Mouse (Mus musculus) megakaryocyte, adult 5-6 weeks (primary cell): ENCODE measurements around the gene Tmem248. TPM values are rescaled to one million over a fixed set of nuclear protein-coding genes. Genes with fewer than 3 reads are reported as not detected.
A peak's percentile ranks its signal among the peaks of the same experiment; 100 is the strongest.

ENCODE experiments used
- ATAC-seq: 2 replicates; pipeline ENCODE4 v1.8.0; 2016; ENCODE audit warnings: mild to moderate bottlenecking, inconsistent platforms; ENCODE audit not compliant: poor library complexity, severe bottlenecking
- total RNA-seq, 2 experiments: library from RNA; stranded (forward) in 1 of 2; stranded (reverse) in 1 of 2; fragments of 153-499, 151-499 nt in 1 of 2; fragments of 221-1000, 200-1000 nt in 1 of 2; gene quantifications; 2 replicates each; pipeline versions ENCODE4 v1.2.3 to v1.2.4; 2015 to 2017

Tmem248 gene
- 33.7 and 36.5 TPM in 2 replicates for total RNA-seq (2015)
- total RNA-seq (2017): 35.1 and 38.1 TPM in 2 replicates

DNA sequence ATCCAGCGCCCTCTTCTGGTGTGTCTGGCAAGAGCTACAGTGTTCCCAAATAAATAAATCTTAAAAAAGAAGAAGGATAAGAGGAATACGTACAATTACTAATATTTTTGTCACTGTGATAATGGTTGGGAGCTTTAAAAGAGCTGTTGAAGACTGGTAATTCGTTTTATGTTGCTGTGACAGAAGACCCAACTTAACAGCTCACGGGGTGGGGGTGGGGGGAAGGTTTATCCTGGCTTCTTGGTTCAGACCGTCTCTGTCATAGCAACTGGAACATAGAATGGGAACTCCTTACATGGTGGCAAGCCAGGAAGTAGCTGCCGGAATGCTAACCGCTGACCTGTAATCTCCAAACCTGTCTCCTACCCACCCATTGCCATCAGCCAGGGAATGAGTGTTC, at the start of gene Tmem248:
Gene Tmem248 (plus strand): TSS at position 301 of the 400 bp plus-strand sequence.
- no peak for ATAC-seq

DNA sequence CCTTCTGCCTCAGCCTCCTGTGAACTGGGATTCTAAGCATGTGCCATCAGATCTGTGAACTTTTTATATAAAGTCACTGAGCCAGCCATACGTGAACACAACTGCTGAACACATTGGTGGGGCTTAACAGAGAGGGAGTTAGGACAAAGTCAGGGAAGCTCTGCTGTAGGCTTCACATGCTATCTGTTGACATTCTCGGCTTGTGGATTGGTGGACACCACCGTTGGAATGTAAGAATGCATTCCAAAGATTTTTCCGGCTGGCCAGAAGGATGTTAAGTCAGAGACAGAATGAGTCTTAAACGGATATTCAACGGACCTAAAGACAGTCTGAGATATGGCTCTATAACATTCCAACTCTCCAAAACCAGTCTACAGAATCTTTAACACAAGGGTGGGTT, 47.8 kb upstream of the Tmem248 start:
- no peak for ATAC-seq

DNA sequence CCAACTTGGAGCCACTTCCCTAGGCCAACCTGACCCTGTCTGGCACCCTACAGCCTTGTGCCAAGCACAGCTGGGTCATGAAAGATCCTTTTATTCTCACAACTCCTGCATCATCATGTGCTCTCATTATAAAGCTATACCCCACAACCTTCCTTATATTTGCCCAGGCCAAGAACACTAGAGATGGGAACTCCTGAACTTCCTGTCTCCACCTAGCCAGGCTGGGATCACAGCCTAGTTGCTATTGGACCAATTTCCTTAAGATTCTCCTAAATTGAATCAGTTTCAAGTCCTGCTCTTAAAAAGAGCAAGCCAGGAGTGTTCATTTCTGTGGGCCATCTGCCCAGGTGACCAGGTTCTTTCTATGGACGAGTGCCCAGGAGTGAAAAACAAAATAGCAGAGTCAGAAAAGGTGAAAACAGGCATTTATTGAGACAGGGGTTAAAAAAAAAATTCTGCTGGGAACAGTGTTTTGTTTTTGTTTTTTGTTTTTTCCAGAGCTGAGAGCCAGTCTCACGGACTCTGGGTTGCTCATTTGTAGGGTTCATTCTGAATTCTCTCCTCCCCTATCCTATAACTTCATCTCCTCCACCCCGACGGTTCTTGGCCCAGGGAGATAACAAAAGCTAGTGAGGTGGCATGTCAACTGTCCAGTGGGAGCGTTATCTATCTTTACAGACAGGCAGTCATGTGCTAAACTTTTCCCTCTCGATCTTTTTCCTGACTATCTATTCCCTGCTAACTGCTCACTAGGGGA, 46.0 kb upstream of the Tmem248 start:
- ATAC-seq: peak; percentile 22

DNA sequence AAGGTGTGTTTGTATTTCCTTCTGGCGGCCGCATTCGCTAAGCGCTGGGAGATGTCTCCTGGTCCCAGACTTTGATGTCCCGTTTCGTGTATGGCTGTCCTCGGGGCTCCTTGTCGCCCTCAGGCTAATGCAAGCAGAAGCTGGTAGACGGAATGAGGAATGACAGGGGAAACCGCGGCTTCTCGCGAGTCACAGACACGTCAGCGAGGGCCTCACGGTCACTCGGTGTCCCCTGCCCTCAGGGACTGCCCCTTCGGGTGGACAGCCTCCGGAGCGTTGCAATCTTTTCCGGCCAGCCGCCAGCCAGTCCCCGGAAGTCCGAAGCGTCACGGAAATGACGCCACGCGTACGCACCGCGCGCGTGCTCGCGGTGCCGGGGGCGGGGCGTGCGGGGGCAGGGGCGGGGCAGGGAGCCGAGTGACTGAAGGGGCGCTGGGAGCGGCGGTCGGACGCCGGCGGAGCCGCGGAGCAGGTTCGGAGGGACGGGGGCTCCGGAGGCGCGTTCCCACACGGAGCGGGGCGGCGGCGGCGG, 45.4 kb upstream of the Tmem248 start, which contains the start of gene Rabgef1:
Gene Rabgef1 (plus strand): TSS at position 376 of the 532 bp plus-strand sequence.
- peak; percentile 87 for ATAC-seq

DNA sequence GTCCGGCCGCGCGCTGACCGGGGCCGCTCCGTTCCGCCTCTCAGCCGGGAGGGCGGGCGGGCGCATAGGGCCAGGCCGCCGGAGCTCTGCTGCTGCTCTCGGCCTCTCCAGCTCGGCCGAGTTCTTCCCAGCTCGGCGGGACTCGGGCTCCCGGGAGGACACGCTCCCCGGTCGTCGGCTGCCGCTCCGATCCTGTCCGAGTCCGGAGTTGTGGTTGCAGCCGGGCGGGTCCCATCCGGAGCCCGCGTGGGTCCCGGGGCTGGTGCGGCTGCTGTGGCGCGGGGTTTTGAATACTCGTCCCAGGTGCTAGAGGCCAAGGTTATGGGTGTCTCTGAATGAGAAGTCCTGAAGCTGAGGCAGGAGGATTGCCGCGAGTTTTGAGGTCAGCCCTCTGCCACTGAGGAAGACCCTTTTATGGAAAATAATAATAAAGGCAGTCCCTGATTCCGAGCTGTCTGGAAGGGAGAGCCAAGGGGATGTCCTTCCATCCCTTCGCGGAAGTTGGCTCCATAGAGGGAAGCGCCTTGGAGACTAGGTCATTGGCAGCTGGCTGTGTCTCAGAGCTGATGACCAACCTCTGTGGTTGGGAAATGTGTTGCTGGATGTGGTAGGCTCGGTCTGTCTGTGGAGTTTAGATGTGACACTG, 44.8 kb upstream of the Tmem248 start:
- peak; percentile 65 for ATAC-seq

DNA sequence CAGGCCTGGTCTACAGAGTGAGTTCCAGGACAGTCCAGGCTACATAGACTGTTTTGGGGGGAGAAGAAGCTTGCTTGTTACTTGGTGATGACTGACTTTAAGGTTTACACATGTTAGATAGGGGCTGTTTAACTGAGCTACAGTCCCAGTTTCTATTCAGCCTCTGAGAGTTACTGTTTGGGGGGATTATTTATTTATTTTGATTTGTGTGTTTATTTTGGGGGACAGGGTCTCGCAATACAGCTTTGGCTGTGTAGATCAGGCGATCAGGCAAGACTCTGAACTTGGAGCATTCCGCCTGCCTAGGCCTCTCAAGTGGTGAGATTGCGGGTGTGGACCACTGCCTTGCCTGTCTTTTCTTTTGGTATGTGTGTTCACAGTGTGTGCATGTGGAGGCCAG, 43.9 kb upstream of the Tmem248 start:
- no peak for ATAC-seq

DNA sequence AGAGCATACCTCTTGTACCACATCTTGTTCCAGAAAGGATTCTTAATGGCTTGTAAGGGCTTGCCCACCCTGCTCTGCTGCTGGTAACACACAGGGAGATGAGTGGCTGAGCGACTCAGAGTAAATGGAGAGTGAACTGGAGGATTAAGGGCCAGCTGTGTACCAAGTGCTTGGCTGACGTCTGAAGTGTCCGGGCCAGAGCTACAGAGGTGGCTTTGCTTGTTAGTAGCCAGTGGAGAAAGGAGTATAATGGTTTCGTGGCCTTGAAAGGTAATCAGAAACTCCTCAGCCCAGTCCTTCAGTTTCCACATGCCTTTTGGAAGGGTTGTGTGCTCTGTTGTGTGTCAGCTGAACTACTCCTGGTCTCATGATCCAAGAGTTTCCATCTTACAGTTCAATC, 39.0 kb upstream of the Tmem248 start:
- ATAC-seq: no peak

DNA sequence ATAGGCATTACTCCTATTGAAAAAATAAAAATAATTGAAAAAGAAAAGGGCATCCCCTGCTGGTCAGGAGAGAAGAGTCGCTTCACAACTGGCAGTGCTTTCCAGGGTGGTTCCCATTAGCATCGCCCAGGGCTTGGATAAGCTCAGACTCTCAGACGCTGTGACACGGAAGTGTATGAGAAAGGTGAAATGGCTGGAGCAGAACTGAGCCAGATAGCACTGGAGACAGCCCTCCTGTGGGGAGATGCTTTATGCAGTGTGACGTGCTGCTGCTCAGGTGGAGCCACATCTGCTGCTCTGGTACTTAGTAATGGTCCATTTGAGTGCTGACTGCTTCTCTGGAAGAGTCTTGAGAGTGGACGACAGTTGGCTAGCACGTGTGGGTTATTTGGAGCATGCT, 36.5 kb upstream of the Tmem248 start:
- no peak for ATAC-seq

DNA sequence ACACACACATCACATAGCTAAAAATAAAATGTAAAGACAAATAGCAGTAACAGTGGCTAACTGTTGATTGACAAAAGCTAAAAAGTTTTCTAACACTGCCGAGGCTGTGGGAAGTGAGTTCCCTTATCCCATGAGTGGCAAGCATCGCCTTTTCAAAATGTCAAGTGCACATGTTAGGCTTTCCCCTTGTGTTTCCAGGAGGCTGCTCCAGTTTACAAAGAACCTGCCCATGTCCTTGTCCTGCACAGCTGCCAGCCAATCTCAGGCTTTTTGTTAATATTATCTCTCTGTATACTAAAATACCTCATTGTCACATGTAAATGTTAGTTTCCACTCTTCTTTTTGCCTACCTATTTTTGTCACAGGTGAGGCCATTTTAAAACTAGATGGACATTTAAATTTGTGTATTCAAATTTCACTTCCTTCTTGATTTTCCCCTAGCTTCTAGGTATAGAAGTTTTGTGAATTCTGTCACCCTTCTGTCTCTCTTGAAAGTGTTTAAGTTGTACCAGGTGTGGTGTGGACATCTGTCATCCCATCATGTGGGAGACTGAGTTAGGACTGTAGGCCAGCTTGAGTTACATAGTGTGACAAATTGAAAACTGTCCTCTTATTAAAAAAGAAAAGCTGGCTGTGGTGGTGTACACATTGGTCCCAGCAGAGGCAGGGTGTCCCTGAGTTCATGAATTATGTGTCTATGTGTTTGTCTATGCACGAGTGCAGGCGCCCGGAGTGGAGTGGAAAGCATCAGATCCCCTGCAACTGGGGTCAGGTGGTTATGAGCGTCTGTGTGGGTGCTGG, 34.9 kb upstream of the Tmem248 start:
- ATAC-seq: no peak

DNA sequence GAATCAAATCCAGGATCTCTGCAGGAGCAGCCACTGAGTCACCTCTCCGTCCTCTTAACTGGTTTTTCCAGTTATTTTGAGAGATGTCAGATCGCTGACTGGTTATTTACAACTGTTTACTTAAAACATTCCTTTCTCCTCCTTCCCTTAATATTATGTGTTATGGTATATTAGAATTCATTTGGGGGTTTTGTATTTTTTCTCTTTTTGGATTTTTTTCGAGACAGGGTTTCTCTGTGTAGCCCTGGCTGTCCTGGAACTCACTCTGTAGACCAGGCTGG, 34.4 kb upstream of the Tmem248 start:
- ATAC-seq: no peak

DNA sequence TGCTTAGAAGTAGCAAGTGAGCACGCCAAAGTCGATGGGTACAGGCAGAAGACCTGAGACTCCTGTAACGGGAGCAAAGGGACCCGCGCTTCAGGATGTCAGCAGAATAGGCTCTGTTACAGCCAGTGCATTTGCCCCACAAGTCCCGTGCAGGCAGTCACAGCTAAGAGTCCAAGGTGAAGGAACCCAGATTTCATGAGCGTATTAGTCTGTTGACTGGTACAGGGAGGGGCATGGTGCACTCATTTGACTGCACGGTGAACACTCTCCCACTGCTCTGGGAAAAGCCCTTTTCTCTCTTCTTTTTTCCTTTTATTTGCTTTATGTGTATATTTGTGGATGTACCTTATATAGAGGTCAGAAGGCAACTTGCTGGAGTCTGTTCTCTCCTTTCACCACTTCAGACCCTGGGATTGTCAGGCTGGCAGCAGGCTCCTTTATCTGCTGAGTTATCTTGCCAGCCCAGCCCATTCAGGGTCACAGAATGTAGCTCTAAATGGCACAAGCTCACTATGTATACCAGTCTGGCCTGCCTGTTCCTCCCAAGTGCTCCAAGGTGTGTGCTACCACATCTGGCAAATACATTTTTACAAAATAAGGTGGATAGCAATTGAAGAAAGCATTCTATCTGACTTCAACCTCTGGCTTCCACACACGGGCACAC, 32.6 kb upstream of the Tmem248 start:
- no peak for ATAC-seq

DNA sequence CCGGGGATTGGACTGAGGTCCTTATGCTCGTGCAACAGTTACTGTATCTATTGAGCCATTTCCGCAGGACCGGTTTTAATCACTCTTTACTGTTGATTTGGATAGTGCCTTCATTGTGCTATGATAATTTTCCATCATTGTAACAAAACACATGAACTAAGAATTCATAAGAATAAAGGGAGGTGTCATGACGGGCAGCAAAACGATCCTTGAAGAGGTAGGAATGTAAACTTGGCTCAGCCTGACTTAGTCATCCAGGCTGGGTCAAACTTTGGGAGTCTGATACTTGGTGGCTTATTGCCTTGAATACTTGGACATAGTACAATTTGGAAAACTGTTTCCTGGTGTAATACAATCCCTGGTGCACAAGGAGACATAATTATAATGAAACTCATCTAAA, 31.6 kb upstream of the Tmem248 start:
- ATAC-seq: no peak

DNA sequence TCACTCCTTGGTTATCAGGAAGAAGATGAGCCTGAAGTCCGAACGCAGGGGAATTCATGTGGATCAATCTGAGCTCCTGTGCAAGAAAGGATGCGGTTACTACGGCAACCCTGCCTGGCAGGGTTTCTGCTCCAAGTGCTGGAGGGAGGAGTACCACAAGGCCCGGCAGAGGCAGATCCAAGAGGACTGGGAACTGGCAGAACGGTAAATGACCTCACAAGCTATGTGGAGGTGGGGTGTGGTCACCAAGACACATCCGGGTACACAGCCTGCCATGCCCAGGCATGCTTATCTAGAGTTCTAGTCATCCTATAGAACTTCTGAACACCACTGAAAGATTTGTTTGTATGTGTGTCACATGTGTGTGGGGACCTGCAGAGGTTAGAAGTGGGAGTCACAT, 29.5 kb upstream of the Tmem248 start:
- no peak for ATAC-seq

DNA sequence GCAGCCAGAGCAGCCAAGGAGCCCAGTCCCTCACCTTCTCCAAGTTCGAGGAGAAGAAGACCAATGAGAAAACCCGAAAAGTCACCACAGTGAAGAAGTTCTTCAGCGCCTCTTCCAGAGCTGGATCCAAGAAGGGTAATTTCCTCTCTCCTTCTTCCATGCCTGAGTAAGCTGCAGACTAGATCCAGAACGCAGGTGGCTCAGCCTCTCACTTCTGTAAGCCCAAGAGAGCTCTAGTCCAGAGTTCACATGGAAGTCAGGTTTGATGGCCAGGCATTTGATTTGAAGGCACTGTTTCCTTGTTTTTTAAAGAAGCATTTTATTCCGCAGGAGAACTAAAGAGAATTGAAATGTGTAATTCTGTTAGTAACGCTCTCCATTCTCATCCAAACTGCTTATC, 26.0 kb upstream of the Tmem248 start:
- ATAC-seq: no peak

DNA sequence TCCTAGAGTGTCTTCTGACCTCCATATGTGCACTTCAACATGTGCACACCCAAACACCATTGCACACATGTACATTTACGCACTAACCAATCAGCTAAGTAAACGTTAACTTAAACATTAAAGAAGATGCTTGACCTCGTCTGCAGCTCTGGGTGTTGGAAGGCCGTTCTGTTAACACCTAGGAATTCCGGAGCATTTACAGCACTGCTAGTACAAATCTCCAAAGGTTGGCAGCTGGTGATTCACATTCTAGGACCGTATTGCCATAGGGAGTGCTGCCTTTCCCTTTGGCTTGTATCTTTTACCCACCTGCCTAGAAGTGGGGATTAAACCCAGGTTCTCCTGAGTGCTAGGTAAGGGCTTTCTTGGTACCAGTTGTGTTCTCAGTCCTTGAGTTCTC, 25.0 kb upstream of the Tmem248 start:
- no peak for ATAC-seq

DNA sequence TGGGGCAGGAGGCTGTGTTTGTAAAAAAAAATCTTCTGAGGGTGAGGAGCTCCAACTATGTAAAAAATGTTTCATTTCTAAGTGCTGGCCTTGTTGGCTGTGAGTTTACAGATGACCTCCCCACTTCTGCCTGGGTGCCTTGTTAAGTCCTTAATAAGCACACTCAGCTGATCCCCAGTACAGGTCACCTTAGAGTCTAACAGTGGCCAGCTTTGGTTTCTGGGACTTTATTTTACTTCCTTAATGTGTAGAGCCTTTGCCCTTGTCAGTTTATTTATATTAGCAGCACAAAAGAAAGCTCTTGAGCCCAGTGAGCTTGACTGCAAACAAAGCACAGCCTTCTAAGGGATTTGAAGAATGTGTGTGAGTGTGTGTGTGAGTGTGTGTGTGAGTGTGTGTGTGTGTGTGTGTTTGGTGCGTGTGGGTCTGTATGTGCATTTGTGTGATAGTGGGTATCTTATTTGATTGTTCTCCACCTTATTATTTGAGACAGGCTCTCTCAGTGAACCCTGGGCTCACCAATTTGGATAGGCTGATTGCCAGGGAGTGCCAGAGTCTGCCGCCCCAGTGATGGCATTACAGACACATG, 24.4 kb upstream of the Tmem248 start:
- ATAC-seq: no peak

DNA sequence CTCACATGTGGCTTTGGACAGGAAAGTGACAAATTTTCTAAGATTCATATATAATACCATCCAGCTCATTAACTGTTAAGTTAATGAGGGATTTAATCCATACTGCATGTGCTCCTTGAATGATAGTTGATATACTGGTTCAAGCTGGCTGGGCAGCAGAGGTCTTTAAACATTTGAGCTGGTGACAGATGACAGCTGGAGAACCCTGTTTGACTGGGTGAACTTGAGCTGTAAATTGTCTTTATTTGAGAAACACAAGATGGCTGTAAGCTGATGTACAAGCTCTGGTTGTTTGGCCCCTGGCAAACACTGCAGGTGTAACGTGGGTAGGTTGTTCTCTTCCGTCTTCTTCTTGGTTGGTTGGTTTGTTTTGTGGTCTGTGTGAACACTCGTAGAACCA, 23.1 kb upstream of the Tmem248 start:
- no peak for ATAC-seq

DNA sequence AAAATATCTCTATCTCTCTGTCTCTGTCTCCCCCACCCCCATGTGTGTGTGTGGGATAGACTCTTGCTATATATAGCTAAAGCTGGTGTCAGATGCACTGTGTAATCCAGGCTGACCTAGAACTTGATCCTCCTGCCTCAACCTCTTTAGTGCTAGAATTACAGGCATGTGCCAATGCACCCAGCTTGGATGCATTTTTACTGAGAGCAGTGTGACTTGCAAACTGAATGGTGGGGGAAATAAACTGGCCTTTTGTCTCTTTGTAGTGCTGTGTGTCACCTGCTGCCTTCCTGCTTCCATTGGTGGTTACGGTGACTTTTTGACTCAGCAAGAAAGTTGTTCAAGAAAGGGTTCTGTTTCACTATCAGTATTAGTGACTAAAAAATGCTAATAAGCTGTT, 20.6 kb upstream of the Tmem248 start:
- ATAC-seq: no peak

DNA sequence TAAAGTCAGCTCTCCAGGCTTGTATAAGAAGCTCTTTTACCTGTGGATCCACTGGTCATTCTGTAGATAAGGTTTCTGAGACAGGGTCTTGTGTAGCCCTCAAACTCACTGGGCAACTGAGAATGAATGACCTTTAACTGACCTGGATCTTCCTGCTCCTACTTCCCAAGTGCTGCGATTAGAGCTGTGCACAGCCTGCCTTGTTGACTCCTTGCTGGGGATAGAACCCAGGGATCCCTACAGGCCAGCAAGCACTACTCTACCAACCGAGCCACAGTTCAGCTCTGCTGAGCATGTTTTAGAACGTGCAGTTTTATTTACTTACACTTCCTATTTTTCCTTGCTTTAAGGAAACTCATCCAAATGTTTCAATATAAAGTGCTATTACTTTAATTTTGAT, 19.4 kb upstream of the Tmem248 start:
- no peak for ATAC-seq

DNA sequence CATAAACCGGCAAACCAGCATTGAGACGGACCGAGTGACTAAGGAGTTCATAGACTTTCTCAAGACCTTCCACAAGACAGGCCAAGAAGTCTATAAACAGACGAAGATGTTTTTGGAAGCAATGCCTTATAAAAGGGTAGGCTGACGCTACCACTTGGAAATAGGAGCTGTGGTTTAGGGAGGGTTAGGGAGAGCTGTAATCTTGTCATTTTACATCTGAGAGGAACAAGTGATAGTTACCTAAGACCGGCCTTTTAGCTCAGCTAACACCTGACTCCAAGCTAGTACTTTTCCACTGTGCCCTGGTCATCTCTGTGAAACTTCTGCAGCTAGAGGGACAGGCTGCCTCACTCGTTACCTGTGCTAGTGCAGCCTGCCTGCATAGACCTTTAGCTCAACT, 18.9 kb upstream of the Tmem248 start:
- ATAC-seq: no peak
